Mouse (Mus musculus) urinary bladder, adult 2 months (tissue): Measurements from ENCODE around the gene Sema4d. TPM values are rescaled to one million over a fixed set of nuclear protein-coding genes. Genes with fewer than 3 reads are reported as not detected.
"Not testable (repeated sequence)": the region's sequence is repeated elsewhere in the genome, so short reads cannot be mapped to it uniquely, and the experiment has no call there.

Source experiments
- DNase-seq: peaks from one replicate; pipeline ENCODE4 v3.0.0; 2022; ENCODE audit warnings: low spot score
- polyA plus RNA-seq: library from polyadenylated mRNA; depleted of rRNA; stranded (reverse); fragments of >200 nt; gene quantifications from 2 replicates; pipeline ENCODE4 v1.2.3, GENCODE M21; 2012; rRNA removed

The Sema4d gene
- polyA plus RNA-seq: 6.1 and 8.1 TPM in 2 replicates

DNA sequence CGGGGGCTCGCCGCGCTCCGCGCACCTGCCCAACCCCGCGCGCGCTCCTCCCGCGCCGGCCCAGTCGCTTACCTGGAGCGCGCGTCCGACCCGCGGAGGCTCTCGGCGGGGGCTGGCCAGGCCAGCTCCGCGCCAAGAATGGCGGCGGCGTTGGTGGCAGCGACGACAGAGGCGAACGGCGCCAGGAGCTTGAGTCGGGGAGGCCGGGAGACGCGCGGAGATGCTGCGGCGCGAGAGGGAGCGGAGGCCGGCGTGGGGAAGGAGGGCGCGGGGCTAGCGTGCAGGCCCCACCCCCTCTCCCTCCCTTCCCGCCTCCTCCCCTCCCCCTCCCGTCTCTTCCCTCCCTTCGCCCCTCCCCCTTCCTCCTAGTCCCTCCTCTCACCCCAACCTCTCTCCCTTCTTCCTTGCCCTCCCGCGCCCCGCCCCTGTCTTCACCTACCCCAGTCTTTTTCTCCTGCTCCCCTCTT lies at the start of gene Sema4d:
Sema4d (minus strand) TSS at position 323 of the 467 bp plus-strand sequence.
- DNase-seq: peak; percentile 37

DNA sequence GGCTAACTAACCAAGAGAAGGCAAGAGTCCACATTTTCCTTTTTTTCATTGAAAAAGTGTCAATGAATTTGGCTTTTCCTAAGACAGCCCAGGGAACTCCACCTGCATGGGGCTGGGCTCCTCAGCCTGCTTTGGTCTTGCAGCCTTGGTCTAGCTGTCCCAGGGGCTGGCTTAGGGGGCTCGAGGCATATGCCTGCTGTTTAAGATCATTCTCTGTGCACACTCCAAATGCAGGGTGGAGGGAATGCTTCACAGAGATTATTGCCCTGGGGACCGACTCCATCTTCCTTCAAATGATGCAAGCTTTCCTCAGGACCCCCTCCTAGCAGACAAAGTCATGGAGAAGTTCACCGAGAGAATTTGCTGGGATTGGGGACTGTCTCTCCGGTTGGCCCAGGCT lies 49.8 kb upstream of the Sema4d start:
- no peak for DNase-seq

DNA sequence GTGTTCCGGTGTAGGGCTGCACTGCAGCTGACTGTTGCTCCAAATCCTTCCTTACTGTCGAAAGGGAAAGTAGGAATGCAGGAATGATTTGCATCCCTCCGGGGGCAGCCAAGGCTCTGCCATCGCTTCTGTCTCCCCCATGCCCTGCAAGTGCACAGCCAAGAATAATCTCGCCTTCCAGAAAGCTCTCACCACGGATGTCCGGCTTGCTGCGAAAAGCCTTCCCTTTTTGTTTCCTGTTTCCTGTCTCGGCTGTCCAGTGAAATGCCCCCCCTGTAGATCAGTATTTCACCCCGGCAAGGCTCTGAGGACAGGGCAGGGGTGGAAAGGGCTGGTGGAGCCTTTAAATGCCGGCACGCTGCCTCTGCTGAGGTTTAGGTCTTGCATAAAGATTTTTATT lies 49.2 kb upstream of the Sema4d start:
- DNase-seq: no peak

DNA sequence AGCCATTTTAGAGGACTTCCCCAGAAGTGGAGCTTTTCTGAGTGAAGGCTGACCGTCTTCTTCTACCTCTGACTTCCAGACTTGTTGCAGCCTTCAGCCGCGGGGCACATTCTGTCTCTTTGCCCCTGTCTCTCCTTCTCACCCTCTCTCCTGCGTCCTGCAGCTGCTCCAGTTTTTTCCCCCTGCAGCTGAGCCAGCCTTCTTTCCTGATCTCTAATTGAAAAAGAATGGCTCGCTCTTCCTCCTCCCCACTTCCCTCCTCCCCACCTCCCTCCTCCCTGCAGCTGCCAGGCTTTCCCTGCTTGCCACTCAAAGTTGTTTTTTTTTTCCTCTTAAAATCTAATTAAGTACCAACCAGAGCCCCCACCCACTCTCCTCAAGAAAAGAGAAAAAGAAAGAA lies 48.6 kb upstream of the Sema4d start:
- DNase-seq: no peak

DNA sequence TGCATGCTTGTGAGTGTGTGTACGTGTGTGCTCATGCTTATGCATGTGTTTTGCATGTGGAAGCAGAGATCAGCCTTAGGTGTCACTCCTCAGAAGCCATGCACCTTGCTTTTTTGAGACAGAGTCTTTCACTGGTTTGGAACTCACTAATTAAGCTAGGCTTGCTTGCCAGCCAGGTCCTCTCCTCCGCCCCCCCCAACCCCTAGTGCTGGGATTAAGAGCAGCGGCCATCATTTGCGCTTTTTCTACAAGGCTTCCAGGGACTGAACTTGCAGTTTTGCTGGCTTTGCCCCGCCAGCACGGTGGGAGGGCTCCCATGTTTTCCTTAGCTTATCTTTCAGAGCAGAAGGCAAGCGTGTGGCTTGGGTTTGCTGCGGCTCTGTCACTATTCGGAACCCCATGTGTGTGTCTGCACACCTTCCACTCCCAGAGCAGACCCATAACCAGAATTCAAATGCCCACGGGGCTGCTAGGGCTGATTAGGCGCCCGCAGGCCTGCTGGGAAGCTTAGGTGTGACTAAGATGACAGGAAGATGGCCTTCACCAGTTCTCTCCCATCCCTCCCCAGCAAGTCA lies 48.1 kb upstream of the Sema4d start:
- no peak for DNase-seq

DNA sequence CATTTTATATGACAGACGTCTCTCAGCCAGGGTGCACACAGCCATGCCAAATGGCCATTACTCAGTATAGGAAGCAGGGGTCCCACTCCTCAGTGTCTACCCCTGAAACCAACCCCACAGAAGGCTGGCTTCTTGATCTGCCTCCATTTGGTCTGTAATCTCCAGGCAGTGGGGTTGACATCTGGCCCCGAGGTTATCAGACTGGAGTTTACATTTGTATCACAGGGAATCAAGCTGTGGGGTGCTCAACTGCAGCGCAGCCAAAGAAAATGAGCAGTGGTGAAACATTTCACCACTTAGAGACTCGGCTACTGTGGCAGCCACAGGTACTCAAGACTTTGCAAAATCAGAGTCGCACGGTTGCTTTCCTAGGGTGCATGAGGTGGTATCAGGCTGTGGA lies 47.2 kb upstream of the Sema4d start:
- DNase-seq: no peak

DNA sequence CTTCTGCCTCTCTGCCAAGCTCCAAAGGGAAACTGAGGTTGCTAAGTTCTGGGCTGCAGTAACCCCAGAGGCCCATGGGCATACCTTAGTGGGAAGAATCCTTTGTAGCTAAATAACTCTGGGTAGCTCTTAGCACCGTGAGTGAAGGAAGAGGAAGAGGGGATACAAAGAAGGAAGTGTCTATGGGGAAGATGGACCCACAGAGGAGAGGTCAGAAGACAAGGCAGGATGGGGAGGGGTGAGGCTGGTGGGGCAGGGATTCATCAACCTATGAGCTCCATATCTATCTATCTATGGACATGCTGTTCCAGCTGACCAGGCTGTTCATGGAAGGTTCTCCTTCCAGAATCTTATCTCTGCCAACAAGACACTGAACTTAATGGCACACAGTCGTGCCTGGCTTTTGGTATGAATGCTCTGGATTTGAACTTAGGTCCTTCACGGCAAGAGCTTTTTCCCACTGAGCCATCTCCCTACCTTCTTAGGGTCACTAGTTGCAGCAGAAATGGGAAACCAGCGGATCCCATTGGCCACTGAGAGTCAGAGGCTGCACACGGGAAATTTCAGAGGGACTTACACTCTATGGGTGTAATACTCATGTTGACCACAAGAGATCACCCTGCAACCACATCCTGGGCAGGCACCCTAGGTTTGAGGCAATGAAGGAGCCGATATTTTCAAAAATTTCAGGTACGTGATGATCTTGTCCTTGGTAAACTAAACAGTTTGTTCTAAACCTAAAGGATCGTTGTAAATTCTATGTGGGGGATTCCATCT lies 45.9 kb upstream of the Sema4d start:
- DNase-seq: no peak

DNA sequence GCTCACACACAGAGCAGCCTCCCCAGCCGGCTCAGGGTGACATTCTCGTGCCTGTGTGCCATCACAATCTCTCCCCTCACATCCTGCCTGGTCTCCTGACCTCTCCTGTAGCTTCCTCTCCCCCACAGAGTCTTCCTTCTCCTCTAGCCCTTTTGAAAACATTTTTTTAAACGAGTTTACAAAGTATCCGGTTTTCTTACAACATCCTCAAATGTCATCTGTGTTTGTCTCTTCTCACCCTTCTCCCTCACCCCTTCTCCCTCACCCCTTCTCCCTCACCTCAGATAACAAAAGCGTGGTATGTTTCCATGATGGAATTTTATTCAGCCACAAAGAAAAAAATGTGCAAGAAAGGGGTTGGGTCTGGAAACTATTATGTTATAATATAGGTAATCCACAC lies 43.9 kb upstream of the Sema4d start:
- DNase-seq: no peak

DNA sequence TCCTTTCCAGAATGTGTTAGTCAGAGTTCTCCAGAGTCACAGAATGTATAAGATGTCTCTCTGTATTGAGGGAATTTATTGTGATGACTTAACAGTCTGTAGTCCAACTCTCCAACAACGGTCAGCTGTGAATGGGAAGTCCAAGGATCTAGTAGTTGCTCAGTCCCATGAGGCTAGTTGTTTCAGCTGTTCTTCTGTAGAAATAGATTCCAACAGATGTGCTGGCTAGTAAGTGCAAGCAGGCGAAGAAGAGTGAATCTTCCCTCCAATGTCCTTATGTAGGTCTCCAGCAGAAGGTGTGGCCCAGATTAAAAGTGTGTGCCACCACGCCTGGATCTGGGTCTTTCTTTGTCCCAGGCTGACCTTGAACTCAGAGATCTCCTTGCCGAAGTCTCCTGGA lies 41.7 kb upstream of the Sema4d start:
- DNase-seq: not testable (repeated sequence)

DNA sequence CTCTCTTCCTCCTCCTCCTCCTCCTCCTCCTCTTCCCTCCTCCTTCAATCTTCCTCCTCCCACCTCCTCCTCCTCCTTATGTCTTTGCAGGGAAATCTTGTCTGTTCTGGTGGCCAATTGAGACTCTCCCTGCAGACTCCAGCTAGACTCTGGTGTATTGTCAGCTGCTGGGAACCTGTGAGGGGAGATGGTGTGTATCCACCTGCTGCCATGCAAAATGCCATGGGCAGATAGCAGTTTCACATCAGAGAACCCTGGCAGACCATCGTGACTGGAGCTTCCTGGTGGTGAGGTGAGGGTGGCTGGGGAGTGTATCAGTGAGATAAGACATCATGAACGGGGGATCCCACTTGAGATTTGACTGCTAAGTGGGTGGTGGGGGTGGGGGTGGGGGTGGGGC lies 41.0 kb upstream of the Sema4d start:
- no peak for DNase-seq

DNA sequence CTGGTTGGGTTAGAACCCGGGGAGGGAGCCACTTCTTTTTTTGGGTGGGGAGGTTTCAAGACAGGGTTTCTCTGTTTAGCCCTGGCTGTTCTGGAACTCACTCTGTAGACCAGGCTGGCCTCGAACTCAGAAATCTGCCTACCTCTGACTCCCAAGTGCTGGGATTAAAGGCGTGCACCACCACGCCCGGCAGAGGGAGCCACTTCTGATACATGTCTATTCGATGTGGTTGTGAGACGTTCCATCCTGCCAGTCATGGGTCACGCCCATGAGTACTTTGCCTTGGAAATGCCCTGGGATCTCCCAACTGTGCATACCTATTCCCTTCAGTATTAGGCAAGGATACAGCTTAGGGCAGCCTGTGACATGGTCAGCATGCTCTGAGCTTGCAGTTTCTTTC lies 40.5 kb upstream of the Sema4d start:
- DNase-seq: not testable (repeated sequence)

DNA sequence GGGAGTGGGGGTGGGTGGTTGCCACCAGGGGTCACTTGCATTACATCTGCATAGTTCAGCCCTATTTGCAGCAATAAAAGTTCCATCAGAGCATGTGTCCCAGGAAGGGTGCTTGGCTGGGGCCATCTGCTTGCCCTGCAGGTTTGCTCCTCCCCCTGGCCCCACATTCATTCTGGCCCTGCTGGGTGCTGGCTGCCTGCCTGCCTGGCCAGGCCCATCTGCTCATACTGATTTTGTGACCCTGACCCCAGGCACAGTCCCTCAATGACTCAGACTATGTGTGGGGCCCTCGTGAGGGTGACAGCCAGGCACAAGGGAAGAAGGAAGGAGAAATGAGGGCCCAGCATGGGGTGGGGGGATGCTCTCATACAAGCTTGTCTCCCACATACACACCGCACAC lies 40.1 kb upstream of the Sema4d start:
- no peak for DNase-seq

DNA sequence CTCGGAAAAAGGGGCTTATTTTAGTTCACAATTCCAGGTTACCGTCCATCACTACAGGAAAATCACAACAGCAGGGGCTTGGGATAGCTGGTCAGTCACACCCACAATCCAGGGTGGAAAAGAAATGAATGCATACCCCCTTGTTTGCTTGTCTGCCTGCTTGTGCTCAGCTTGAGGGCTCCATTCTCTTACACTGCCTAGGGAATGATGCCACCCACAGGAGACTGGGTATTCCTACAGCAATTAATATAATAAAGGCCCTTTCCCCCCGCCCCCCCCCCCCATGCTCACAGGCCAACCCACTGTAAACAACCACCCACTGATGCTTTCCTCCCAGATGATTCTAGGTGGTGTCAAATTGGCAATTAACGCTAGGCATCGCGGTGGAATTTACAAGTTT lies 38.9 kb upstream of the Sema4d start:
- DNase-seq: no peak

DNA sequence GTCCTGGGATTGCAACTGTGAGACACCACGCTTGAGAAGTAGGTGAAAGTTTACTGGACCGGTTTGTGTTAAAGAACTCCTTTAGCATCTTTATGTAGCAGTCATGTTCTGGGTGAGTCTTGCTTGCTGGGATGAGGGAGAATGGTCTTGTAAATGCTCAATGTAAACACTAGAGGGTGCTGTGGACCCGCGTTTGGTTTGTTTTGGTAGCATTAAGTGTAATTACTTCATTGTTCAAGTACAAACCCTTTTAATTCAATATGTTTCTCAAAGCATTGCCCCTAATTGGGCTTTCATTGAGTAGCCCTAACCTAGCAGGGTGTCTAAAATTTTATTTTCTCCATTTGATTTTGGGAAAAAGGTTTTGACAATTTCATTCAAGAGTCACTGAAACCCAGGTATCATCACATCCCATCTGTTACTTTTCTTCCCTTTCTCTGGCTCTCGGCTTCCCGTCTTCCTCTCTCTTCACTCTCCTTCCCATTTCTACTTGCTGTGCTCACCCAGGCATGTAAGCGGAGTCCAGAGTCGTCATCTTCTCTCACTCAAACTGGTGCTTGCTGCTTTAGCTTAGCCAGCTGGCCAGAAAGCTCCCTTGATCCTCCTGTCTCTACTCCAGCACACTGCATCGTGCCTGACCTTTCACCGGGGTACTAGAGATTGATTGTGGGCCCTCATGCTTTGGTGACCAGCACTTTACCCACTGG lies 37.4 kb upstream of the Sema4d start:
- no peak for DNase-seq

DNA sequence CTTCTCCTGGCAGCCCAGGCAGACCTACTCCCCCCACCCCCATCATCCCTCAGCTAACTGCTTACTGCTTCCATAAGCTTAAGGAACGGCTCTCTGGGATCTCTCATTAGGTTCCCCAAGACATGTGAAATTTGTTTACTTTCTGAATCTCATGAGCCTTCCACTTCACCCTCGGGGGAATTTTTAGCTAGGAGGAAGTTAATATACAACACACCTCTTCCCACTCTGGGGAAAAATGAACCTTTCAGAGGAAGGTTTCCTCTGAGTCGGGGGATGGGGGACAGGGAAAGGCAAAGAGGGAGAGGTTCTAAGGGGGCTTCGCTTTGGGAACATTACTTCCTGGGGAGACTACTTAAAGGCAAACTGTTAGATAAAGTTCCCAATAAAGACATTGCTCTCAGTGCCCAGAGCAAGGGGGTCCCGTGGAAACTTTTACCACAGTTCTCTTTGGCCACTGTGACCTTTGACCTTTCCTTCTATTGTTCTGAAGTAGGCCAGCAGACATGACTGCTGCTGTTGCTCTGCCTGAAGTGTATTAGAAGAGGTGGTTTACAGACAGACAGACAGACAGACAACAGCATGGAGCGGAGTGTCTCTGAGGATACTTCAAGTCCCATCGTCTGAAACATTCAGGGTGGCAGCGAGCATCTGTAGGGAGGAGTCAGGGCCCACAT lies 30.4 kb upstream of the Sema4d start:
- DNase-seq: no peak

DNA sequence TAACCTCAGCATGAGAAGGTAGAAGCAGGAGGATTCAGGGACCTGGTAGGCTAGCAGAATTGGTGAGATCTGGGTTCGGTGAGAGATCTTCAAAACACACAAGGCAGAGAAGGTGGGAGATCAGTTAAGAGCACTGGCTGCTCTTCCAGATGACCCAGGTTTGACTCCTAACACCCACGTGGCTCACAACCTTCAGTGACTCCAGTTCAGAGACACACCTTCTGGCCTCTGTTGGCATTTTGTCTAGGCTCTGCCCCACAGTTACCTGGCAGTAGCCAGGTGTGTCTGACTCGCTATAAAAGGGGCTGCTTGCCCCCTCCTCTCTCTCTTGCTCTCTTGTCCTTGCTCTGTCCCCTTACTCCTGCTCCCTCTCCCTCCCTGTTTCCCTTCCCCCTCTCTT lies 28.4 kb upstream of the Sema4d start:
- DNase-seq: no peak

DNA sequence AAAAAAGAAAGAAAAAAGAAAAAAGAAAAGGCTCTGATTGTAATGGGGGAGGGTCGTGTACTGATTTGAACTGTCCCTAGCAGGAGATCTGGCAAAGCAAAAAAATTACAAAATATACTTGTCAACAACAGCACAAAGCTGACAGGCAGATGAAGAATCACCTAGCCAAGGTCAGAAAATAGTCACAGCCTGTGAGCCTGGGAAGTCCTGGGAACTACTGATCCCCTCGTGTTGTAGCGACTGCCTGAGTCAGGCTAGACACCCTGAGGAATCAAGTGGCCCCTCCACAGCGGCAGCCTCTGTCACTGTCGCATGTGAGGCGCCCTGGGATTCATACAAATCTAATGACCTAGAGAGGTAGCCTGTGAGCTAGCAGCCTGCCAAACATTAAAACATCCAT lies 25.8 kb upstream of the Sema4d start:
- no peak for DNase-seq

DNA sequence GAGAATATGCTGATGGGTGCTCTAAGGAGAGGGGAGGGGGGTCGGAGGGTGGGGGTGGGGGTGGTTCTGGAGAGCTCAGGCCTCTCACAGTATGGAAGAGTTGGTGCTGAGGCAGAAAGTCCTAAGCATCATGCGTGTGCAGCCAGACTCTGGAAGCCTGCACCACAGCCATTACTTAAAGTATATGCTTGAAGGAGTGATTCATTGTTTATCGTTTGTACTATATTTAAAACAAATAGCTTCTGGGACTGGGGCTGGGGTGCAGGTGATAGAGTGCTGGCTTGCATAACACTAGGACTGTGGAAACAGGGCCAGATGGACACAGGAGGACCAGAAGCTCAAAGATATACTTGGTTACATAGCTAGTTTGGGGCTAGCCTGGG lies 25.4 kb upstream of the Sema4d start:
- DNase-seq: no peak

DNA sequence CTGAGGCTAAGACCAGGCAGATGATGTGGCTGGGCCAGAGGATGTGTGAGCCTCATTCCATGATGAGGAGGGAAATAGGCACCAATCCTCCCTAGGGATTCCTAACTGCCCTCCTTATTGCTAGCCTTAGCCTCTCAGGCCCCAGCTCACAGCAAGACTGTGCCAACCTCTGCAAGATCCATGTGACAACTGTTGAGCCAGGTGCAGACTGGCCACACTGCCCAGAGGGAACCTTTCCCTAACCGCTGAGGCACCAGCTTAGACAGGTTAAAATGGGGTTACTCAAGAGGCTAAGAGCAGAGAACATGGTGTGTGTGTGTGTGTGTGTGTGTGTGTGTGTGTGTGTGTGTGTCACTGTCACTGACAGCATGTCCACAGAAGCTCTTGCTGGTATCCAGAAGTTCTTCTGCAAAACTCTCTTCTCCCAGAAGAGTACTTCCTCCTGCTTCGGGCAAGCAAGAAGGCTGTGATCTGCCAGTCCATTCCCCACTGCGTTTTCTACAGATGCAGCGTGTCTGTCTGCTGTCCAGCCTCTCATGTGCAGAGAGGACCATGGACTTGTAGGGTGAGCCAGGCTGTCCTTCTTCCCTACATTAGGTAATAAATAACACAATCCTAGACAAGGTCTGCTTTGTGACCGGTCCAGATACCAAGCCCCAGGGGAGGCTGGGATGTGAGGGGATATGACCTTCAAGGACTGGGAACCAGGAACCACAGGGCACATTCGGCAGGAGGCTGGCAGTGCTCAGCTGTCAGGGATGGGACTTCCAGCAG lies 24.8 kb upstream of the Sema4d start:
- no peak for DNase-seq

DNA sequence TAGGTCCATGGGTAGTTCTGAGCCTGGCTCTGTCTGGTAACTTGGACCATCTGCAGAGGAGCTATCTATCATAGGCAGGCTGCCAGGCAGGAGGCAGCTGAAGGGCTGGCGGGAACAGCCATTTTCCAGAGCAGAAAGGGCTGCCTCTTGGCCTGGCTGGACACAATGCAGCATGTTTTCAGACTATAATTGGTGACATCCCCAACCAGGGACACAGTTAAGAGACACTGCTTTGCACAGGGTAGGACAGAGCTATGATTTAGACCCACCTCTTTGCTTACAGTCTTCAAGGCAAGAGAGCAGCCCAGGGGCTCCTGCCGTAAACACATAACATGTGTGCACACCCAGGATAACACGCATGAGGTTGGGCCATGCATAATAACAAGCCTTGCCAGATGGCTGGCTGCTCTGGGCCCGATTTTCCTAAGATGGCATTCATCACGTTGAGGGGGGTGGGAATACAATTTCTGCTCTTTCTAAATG lies 23.1 kb upstream of the Sema4d start:
- no peak for DNase-seq

DNA sequence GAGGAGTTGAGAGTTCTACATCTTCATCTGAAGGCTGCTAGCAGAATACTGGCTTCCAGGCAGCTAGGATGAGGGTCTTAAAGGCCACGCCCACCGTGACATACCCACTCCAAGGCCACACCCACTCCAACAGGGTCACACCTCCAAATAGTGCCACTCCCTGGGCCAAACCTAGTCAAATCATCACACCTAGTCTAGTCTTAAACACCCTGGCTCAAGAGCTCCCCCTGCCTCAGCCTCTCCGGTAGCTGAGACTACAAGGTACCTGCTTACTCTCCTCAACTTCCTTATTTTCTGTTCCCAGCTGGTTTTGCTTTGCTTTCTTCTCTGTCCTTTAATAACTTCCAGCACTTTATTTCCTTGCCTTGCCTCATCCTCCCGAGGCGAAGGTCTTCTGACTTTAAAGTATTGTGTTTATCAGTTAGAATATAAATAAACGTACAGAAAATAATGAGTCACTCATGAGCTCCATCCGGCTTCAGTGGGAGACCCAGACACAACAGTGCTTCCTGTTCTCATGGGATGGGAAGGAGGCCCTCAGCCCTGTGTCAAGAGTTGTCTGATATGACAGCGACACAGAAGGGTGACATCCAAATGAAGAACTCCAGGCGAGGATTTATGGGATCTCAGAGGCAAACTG lies 22.4 kb upstream of the Sema4d start:
- no peak for DNase-seq
